Mouse (Mus musculus) forebrain, embryonic 15.5 days (tissue): Measurements from ENCODE around the gene Trim11. TPM values are rescaled to one million over a fixed set of nuclear protein-coding genes. Genes with fewer than 3 reads are reported as not detected.

ENCODE experiments used
- ATAC-seq: fragments of 200-750 bp; cut with Nextera tagmentation; replicated peaks from 2 replicates; pipeline ENCODE4 v1.8.0; 2017; ENCODE audit warnings: mild to moderate bottlenecking, moderate TSS enrichment, moderate library complexity
- H3K27ac ChIP-seq: fragments of 300-500 bp; sonication (generic); replicated peaks from 2 replicates; pipeline ENCODE4 v1.5.1; 2015; ENCODE audit warnings: mild to moderate bottlenecking, inconsistent platforms
- H3K27me3 ChIP-seq: fragments of 300-500 bp; sonication (generic); 2 replicates; pipeline ENCODE4 v1.6.1; 2015; ENCODE audit warnings: inconsistent platforms
- H3K36me3 ChIP-seq: fragments of 300-500 bp; sonication (generic); 2 replicates; pipeline ENCODE4 v1.6.1; 2015; ENCODE audit warnings: mild to moderate bottlenecking, inconsistent platforms
- H3K4me1 ChIP-seq: fragments of 300-500 bp; sonication (generic); 2 replicates; pipeline ENCODE4 v1.6.1; 2015; ENCODE audit warnings: inconsistent platforms
- H3K4me2 ChIP-seq: fragments of 300-500 bp; sonication (generic); replicated peaks from 2 replicates; pipeline ENCODE4 v1.6.1; 2015; ENCODE audit warnings: mild to moderate bottlenecking, inconsistent platforms
- H3K4me3 ChIP-seq: fragments of 300-500 bp; sonication (generic); 2 replicates; pipeline ENCODE4 v1.5.1; 2015; ENCODE audit warnings: mild to moderate bottlenecking, inconsistent platforms
- H3K9ac ChIP-seq: fragments of 300-500 bp; sonication (generic); replicated peaks from 2 replicates; pipeline ENCODE4 v1.6.1; 2015; ENCODE audit warnings: mild to moderate bottlenecking, inconsistent platforms
- H3K9me3 ChIP-seq: fragments of 300-500 bp; sonication (generic); 2 replicates; pipeline ENCODE4 v1.6.1; 2016; ENCODE audit warnings: inconsistent platforms
- WGBS: fragments of 180-500 bp; shearing (Covaris S2); methylation state at CpG from one replicate; pipeline ENCODE4 v1.1.7; 2015; ENCODE audit warnings: mixed read lengths; 5-methylcytosine and 5-hydroxymethylcytosine counted together
- polyA plus RNA-seq: library from polyadenylated mRNA; unstranded; fragments of >200 nt; fragmentation: Nextera tagmentation; extraction: Ambion mirVana; gene quantifications from 2 replicates; pipeline ENCODE4 v1.2.1, GENCODE M21; 2015

The Trim11 gene
- polyA plus RNA-seq, 1 experiment from 2014 or later, result 24.8 TPM

- 95% methylated on average over 3 of the region's 3 CpGs for WGBS
- H3K36me3 ChIP-seq, result peaks cover 13% of the 10 kb centered on the region; the same call in 1 of the 2 replicates
- H3K4me3 ChIP-seq, result no peak overlapping the region
- H3K27ac ChIP-seq, result no peak overlapping the region
- H3K9ac ChIP-seq, result no peak overlapping the region
- peaks cover 11% of the 10 kb centered on the region for H3K4me1 ChIP-seq
- ATAC-seq, result no peak
- H3K4me2 ChIP-seq, result no peak overlapping the region
- H3K9me3 ChIP-seq, result no peaks in the 10 kb centered on the region
- H3K27me3 ChIP-seq, result no peaks in the 10 kb centered on the region
Observed at GRCm38 (mm10) chr11:58971796-58972195, 6.1 kb upstream of the Trim11 start.

DNA sequence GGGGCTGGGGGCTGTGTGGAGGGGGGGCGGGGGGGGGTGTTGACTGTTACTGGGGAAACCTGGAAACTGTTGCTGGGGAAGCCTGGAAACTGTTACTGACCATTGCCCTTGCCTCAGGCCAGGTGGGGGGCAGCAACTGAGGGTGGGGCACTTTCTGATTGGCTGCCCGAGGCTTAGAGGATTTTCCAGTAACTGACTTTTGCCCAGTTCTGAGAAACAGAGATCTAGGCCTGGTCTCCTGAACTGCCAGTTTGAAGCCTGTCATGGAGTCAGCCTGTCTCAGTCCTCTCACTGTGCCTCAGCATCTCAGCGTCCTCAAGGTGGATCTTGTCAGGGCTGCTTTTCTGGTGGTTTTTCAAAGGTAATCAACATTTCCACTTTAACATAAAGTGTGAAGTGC lies 3.5 kb upstream of the Trim11 start:
- H3K4me3 ChIP-seq, result no peak overlapping the region
- H3K36me3 ChIP-seq, result peaks cover 10% of the 10 kb centered on the region; the same call in 1 of the 2 replicates
- 86% methylated on average over 3 of the region's 3 CpGs for WGBS
- H3K27me3 ChIP-seq, result no peaks in the 10 kb centered on the region
- no peak overlapping the region for H3K9ac ChIP-seq
- no peak overlapping the region for H3K27ac ChIP-seq
- H3K4me2 ChIP-seq, result no peak overlapping the region
- ATAC-seq, result no peak
- peaks cover 26% of the 10 kb centered on the region for H3K4me1 ChIP-seq
- no peaks in the 10 kb centered on the region for H3K9me3 ChIP-seq

DNA sequence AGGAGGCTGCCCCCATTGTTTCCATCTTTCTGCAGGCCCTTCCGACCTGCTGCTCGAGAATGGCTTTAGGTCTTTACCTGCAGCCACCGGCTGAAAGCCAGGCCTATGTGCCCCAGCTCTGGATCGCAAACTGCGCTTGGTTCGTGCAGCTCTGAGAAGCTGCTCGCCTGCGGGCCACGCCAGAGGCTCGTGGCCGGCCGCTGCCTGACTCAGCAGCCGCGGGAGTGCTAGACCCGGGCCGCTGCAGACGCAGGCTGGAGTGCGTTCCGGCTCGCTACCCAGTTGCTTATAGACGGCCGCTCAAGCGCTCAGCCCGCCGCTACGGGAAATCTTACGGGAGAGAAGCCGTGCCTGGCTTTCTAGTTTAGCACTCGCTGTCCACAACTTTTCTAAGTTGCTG lies 743 bp upstream of the Trim11 start:
- peak overlapping the region; percentile 98 for H3K4me2 ChIP-seq
- H3K27ac ChIP-seq, result peak overlapping the region; percentile 71
- H3K4me3 ChIP-seq, result peak overlapping the region; percentile 65
- no peak for ATAC-seq
- H3K9me3 ChIP-seq, result no peaks in the 10 kb centered on the region
- 0% methylated on average over 29 of the region's 29 CpGs for WGBS
- peaks cover 52% of the 10 kb centered on the region for H3K4me1 ChIP-seq
- H3K27me3 ChIP-seq, result no peaks in the 10 kb centered on the region
- H3K9ac ChIP-seq, result peak overlapping the region; percentile 87
- H3K36me3 ChIP-seq, result peaks cover 4% of the 10 kb centered on the region; the same call in 1 of the 2 replicates

DNA sequence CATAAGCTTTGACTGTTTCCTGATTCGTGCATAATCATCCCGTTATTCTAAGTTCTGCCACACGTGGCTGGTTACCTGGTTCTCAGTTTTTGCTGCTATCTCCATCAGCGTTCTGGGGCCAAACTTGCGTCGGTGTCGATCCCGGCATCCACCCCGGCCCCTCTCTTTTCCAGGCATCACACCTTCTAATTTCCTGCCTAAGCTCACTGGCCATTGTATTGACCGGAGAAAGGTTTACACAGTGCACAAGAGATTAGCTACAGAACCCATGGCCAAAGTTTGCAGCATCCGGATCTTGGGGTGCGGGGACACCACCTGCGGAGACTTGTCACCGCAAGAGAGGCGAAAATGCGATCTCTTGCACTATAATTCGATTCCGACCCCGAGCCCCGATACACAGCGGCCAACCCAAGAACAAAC lies 276 bp upstream of the Trim11 start:
- Histone ChIP-seq H3K9ac (peak overlapping the region; percentile 87), H3K4me3 (peak overlapping the region; percentile 65), H3K4me2 (peak overlapping the region; percentile 98), H3K36me3 (peaks cover 7% of the 10 kb centered on the region; the same call in 1 of the 2 replicates), H3K27ac (peak overlapping the region; percentile 71), H3K4me1 (peaks cover 53% of the 10 kb centered on the region), H3K9me3 (no peaks in the 10 kb centered on the region), H3K27me3 (no peaks in the 10 kb centered on the region)
- under 1% methylated on average over 21 of the region's 21 CpGs for WGBS
- peak; percentile 42 for ATAC-seq

GRCm38 (mm10) chr11:58978706-58979030 lies 775 bp downstream of the Trim11 start:
- H3K27ac ChIP-seq, result no peak overlapping the region
- peak overlapping the region; percentile 98 for H3K4me2 ChIP-seq
- WGBS, result 2% methylated on average over 5 of the region's 5 CpGs
- H3K9ac ChIP-seq, result peak overlapping the region; percentile 87
- H3K4me3 ChIP-seq, result peak overlapping the region; percentile 65
- peaks cover 13% of the 10 kb centered on the region for H3K36me3 ChIP-seq
- no peaks in the 10 kb centered on the region for H3K9me3 ChIP-seq
- H3K4me1 ChIP-seq, result peaks cover 53% of the 10 kb centered on the region
- ATAC-seq, result peak; percentile 10
- no peaks in the 10 kb centered on the region for H3K27me3 ChIP-seq

DNA sequence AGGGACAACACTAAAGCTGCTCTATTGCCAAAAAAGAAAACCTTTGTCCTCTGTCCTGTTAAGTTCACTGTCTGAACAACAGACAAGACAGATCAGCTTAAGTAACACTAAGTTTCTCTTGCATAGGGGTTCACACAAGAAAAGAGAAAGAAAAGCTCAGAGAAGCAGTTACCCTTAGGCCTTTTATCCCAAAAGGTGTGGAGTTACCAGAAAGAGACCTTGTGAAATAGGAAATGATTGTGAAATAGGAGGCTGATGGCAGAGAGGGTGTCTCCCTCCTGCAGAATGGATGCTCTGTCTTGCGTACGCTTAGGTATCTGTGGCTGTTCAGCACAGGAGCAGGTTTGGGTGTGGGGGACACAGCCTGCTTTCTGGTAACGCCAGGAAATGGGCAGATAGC lies 1.3 kb downstream of the Trim11 start:
- H3K9ac ChIP-seq, result peak overlapping the region; percentile 87
- H3K4me2 ChIP-seq, result peak overlapping the region; percentile 98
- H3K4me3 ChIP-seq, result peak overlapping the region; percentile 65
- no peak for ATAC-seq
- no peaks in the 10 kb centered on the region for H3K9me3 ChIP-seq
- 80% methylated on average over 3 of the region's 3 CpGs for whole genome bisulfite sequencing
- no peak overlapping the region for H3K27ac ChIP-seq
- peaks cover 15% of the 10 kb centered on the region for H3K36me3 ChIP-seq
- no peaks in the 10 kb centered on the region for H3K27me3 ChIP-seq
- peaks cover 53% of the 10 kb centered on the region for H3K4me1 ChIP-seq

- Histone ChIP-seq H3K36me3 (peaks cover 20% of the 10 kb centered on the region), H3K4me3 (peak overlapping the region; percentile 65), H3K27me3 (no peaks in the 10 kb centered on the region), H3K4me2 (peak overlapping the region; percentile 98), H3K9ac (peak overlapping the region; percentile 87), H3K9me3 (no peaks in the 10 kb centered on the region), H3K27ac (no peak overlapping the region), H3K4me1 (peaks cover 53% of the 10 kb centered on the region)
- WGBS, result 83% methylated on average over 7 of the region's 7 CpGs
- ATAC-seq, result no peak
Observed at GRCm38 (mm10) chr11:58979661-58980060, 1.8 kb downstream of the Trim11 start.

DNA sequence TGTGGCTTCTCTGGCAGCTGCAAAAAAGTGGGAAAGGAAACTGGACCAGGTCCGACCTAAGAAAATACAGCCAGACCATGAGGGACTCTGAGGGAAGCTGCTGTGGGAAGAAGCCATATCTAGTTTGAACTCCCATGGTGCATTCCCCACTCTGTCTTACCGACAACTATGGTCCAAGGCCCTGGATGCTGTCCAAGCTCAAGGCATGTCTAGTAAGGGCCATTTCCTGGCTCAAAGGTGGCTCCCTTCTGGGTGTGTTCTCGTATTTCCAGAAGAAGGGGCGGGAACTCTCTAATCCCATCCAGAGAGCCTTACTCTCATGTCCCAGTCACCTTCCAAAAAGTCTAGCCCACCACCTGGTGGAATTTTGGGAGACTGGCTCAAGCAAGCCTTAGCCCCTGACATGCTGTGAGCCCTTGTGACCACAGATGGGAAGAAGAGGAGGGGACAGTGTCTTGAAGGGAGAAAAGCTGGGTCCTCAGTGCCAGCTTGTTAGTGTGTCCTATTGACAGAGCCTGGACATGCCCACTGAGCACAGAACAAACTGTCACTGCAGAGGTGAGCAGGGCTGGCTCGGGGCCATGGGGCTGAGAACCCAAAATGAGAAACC lies 2.6 kb downstream of the Trim11 start:
- no peak overlapping the region for H3K27ac ChIP-seq
- ATAC-seq, result no peak
- H3K27me3 ChIP-seq, result no peaks in the 10 kb centered on the region
- no peaks in the 10 kb centered on the region for H3K9me3 ChIP-seq
- no peak overlapping the region for H3K4me3 ChIP-seq
- no peak overlapping the region for H3K9ac ChIP-seq
- H3K36me3 ChIP-seq, result peaks cover 29% of the 10 kb centered on the region
- 57% methylated on average over 5 of the region's 5 CpGs for WGBS
- peak overlapping the region; percentile 98; the same call in 1 of the 2 replicates for H3K4me2 ChIP-seq
- H3K4me1 ChIP-seq, result peaks cover 50% of the 10 kb centered on the region

GRCm38 (mm10) chr11:58981541-58982447 lies 3.9 kb downstream of the Trim11 start:
- H3K36me3 ChIP-seq, result peaks cover 38% of the 10 kb centered on the region
- H3K9ac ChIP-seq, result no peak overlapping the region
- ATAC-seq, result no peak

DNA sequence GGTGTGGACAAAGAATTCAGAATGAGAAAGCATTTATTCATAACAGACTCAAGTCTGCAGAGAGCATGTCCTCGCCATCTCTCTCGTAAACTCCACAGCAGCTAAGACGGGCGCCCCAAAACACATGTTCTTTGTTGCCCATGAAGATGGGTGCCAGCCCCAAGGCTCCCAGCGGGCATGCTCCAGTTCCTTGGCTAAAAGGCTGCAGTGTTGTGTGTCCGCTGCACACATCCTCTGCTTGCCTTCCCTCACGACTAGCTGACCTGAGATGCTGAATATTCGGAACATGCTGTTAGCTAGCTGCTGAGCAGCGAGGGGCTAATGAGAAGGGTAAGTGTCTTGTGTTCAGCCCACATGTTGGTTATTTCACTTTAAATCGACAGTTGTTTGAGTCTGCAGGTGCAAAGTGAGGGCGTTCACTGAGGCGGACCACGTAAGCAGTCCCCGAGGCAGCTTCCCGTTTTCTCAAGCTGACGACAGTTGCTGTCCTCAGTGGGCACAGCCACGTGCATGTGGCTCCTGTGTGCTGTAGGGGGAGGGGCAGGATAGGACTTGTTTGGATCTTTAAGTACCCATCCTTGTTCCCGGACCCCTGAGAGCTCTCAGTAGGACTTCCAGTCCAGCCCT lies 4.7 kb downstream of the Trim11 start:
- no peak overlapping the region for H3K4me3 ChIP-seq
- no peaks in the 10 kb centered on the region for H3K9me3 ChIP-seq
- no peak overlapping the region for H3K27ac ChIP-seq
- no peaks in the 10 kb centered on the region for H3K27me3 ChIP-seq
- H3K4me2 ChIP-seq, result no peak overlapping the region
- peaks cover 42% of the 10 kb centered on the region for H3K36me3 ChIP-seq
- WGBS, result 92% methylated on average over 18 of the region's 18 CpGs
- no peak overlapping the region for H3K9ac ChIP-seq
- H3K4me1 ChIP-seq, result peaks cover 37% of the 10 kb centered on the region
- ATAC-seq, result no peak

More at GRCm38 (mm10) chr11:58981541-58982447, 3.9 kb downstream of the Trim11 start:
- Histone ChIP-seq H3K9me3 (no peaks in the 10 kb centered on the region), H3K4me1 (peaks cover 42% of the 10 kb centered on the region), H3K4me3 (no peak overlapping the region), H3K4me2 (no peak overlapping the region), H3K27me3 (no peaks in the 10 kb centered on the region), H3K27ac (0 out of 2 replicates have a peak overlapping the region, but pooled peaks have one; percentile 37)
- 62% methylated on average over 14 of the region's 14 CpGs for WGBS

DNA sequence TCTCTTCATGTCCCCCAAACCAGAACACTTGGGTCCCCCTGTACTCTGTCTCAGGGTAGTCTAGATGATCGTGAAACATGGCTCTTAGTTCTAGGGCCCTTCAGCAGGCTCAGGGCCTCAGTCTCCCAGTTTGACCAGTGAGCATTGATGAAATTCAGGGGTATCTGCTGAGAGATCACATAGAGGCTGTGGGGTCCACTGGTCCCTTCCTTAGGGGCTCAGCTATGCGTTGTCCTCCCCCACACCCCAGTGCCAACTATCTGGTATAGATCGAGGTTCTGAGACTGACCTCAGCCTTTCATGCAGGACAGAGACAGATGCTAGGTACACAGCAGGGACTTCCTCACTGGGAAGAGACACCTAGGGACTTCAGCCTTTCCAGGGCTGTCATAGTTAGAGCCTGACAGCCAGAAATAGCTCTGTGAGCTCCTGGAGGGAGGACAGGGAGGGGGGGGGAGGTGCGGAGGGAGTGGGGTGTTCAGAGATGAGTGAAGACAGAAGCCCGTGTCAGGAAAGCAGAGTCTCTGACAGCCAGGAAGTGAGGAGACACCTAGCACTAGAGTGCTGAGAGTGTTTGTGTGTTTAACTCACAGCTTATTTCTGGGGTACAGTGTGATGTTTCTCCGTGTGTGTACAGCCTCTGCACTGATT lies 5.9 kb downstream of the Trim11 start:
- WGBS, result 88% methylated on average over 6 of the region's 6 CpGs
- Histone ChIP-seq H3K4me1 (peaks cover 33% of the 10 kb centered on the region), H3K9me3 (no peaks in the 10 kb centered on the region), H3K9ac (no peak overlapping the region), H3K4me3 (no peak overlapping the region), H3K36me3 (peaks cover 48% of the 10 kb centered on the region), H3K27me3 (no peaks in the 10 kb centered on the region), H3K27ac (no peak overlapping the region), H3K4me2 (no peak overlapping the region)
- ATAC-seq, result no peak
